32 mouse cellular contexts compared by ENCODE assay signal in genomic region chr5:117837731-117838130, GRCm38 (mm10). TPM values are rescaled to one million over a fixed set of nuclear protein-coding genes. Genes with fewer than 3 reads are reported as not detected.
A peak's percentile ranks its signal among the peaks of the same experiment; 100 is the strongest.
DNase-seq lines count a peak whose midpoint lies in the region; ATAC-seq lines count a peak whose summit lies in the region.
"Had no signal": no experiment of that assay in that cellular context is flagged by ENCODE, and none has a peak within 500 bp of the region (broad histone marks: within the 10 kb centered on the region; RNA-seq: fewer than 3 reads in every experiment).

No protein-coding gene starts in this region.

- H3K27ac ChIP-seq in embryonic facial prominence, embryonic 11.5 days (replicated peaks; ENCODE audit: low read depth, low read length) = no peak overlapping the region
- no peak overlapping the region for H3K27ac ChIP-seq in embryonic facial prominence, embryonic 10.5 days (replicated peaks)
- H3K27ac ChIP-seq in midbrain, embryonic 14.5 days (replicated peaks; ENCODE audit: low read depth, low read length) = no peak overlapping the region
- no peak overlapping the region for H3K27ac ChIP-seq in midbrain, embryonic 13.5 days
- no peak overlapping the region for H3K27ac ChIP-seq in embryonic facial prominence, embryonic 14.5 days (replicated peaks; ENCODE audit: low read depth, low read length)
- no peak overlapping the region for H3K27ac ChIP-seq in heart, embryonic 12.5 days (ENCODE audit: poor library complexity, severe bottlenecking)
- H3K27ac ChIP-seq: gastrocnemius, adult 2 months; heart, adult 2 months; heart, embryonic 13.5 days; hindbrain, embryonic 15.5 days; kidney, embryonic 15.5 days; layer of hippocampus, adult 2 months; left cerebral cortex, adult 2 months; limb, embryonic 15.5 days; liver, embryonic 14.5 days; macrophage; stomach, postnatal 0 days had no signal

- H3K4me2 ChIP-seq in embryonic facial prominence, embryonic 11.5 days (ENCODE audit: low read depth, low read length) = no peak overlapping the region
- H3K4me2 ChIP-seq in midbrain, embryonic 14.5 days (ENCODE audit: low read length) = no peak overlapping the region
- H3K4me2 ChIP-seq in midbrain, embryonic 13.5 days (replicated peaks) = no peak overlapping the region
- H3K4me2 ChIP-seq in embryonic facial prominence, embryonic 14.5 days (ENCODE audit: low read depth, low read length) = no peak overlapping the region
- H3K4me2 ChIP-seq in heart, embryonic 12.5 days = no peak overlapping the region
- H3K4me2 ChIP-seq: heart, embryonic 13.5 days; hindbrain, embryonic 15.5 days; kidney, embryonic 15.5 days; limb, embryonic 15.5 days; midbrain, embryonic 11.5 days had no signal

- ATAC-seq in embryonic facial prominence, embryonic 11.5 days (replicated peaks; ENCODE audit: insufficient number of reproducible peaks, low FRiP score, low TSS enrichment, low read depth) = no peak
- ATAC-seq in midbrain, embryonic 14.5 days (ENCODE audit: low FRiP score, low TSS enrichment) = no peak
- no peak for ATAC-seq in midbrain, embryonic 13.5 days
- no peak for ATAC-seq in embryonic facial prominence, embryonic 14.5 days (ENCODE audit: low read depth)
- no peak for ATAC-seq in heart, embryonic 12.5 days (ENCODE audit: insufficient number of reproducible peaks, low FRiP score)
- ATAC-seq: activated CD4-positive, CD25-positive, alpha-beta regulatory T cell, adult 4 months; forebrain, embryonic 16.5 days had no signal

- no peaks in the 10 kb centered on the region; the same call in 1 of the 2 replicates for H3K4me1 ChIP-seq in embryonic facial prominence, embryonic 11.5 days (ENCODE audit: control insufficient read depth, insufficient read depth, low read length)
- H3K4me1 ChIP-seq in embryonic facial prominence, embryonic 10.5 days = peaks cover 26% of the 10 kb centered on the region
- H3K4me1 ChIP-seq in midbrain, embryonic 14.5 days (ENCODE audit: control insufficient read depth, insufficient read depth, low read length) = peaks cover 6% of the 10 kb centered on the region
- peaks cover 37% of the 10 kb centered on the region for H3K4me1 ChIP-seq in midbrain, embryonic 13.5 days (replicated peaks)
- peaks cover 4% of the 10 kb centered on the region; the same call in 1 of the 2 replicates for H3K4me1 ChIP-seq in embryonic facial prominence, embryonic 14.5 days (ENCODE audit: control insufficient read depth, insufficient read depth, low read length)
- H3K4me1 ChIP-seq in heart, embryonic 12.5 days (replicated peaks) = no peaks in the 10 kb centered on the region
- H3K4me1 ChIP-seq: heart, embryonic 13.5 days had no signal

- H3K36me3 ChIP-seq in embryonic facial prominence, embryonic 11.5 days (replicated peaks; ENCODE audit: control insufficient read depth, insufficient read depth, low read depth, low read length) = no peaks in the 10 kb centered on the region
- no peaks in the 10 kb centered on the region for H3K36me3 ChIP-seq in embryonic facial prominence, embryonic 10.5 days (replicated peaks)
- no peaks in the 10 kb centered on the region for H3K36me3 ChIP-seq in midbrain, embryonic 14.5 days (ENCODE audit: control insufficient read depth, insufficient read depth, low read length)
- no peaks in the 10 kb centered on the region for H3K36me3 ChIP-seq in midbrain, embryonic 13.5 days
- H3K36me3 ChIP-seq in embryonic facial prominence, embryonic 14.5 days (ENCODE audit: control insufficient read depth, insufficient read depth, low read length) = no peaks in the 10 kb centered on the region
- no peaks in the 10 kb centered on the region for H3K36me3 ChIP-seq in heart, embryonic 12.5 days
- H3K36me3 ChIP-seq: heart, embryonic 13.5 days; hindbrain, embryonic 15.5 days; kidney, embryonic 15.5 days; limb, embryonic 15.5 days had no signal

- peak; percentile 24 for DNase-seq in embryonic facial prominence, embryonic 11.5 days (ENCODE audit: low spot score)
- no peak for DNase-seq in embryonic facial prominence, embryonic 10.5 days (ENCODE audit: low spot score)
- DNase-seq in midbrain, embryonic 14.5 days = peak; percentile 50
- peak; percentile 4 for DNase-seq in embryonic facial prominence, embryonic 14.5 days (ENCODE audit: low spot score)
- DNase-seq in testis, postnatal 10 days (ENCODE audit: low spot score) = no peak
- DNase-seq: adrenal gland, adult 2 months; adrenal gland, postnatal 36 days; cerebellum, adult 8-10 months; gastrocnemius, adult 2 months; heart, adult 2 months; heart, postnatal 10 days; kidney, adult 18-20 months; kidney, postnatal 36 days; lung, adult 2 months; lung, postnatal 10 days; right cerebral cortex, postnatal 4 days; thymus, adult 2 months; thymus, postnatal 36 days had no signal

- no peaks in the 10 kb centered on the region for H3K9me3 ChIP-seq in embryonic facial prominence, embryonic 11.5 days (replicated peaks; ENCODE audit: control insufficient read depth, low read length)
- H3K9me3 ChIP-seq in embryonic facial prominence, embryonic 10.5 days = peaks cover 7% of the 10 kb centered on the region; the same call in 1 of the 2 replicates
- peaks cover 9% of the 10 kb centered on the region for H3K9me3 ChIP-seq in midbrain, embryonic 14.5 days (ENCODE audit: control insufficient read depth, low read length)
- H3K9me3 ChIP-seq in midbrain, embryonic 13.5 days = no peaks in the 10 kb centered on the region
- peaks cover 14% of the 10 kb centered on the region; the same call in 1 of the 2 replicates for H3K9me3 ChIP-seq in embryonic facial prominence, embryonic 14.5 days (ENCODE audit: control insufficient read depth, low read length)
- H3K9me3 ChIP-seq in heart, embryonic 12.5 days (replicated peaks) = peaks cover 6% of the 10 kb centered on the region; the same call in 1 of the 2 replicates
- H3K9me3 ChIP-seq: hindbrain, embryonic 15.5 days; kidney, embryonic 15.5 days; limb, embryonic 15.5 days had no signal

- H3K27me3 ChIP-seq in embryonic facial prominence, embryonic 11.5 days (ENCODE audit: control insufficient read depth, insufficient read depth, low read length) = peaks cover 29% of the 10 kb centered on the region
- peaks cover 56% of the 10 kb centered on the region for H3K27me3 ChIP-seq in embryonic facial prominence, embryonic 10.5 days (replicated peaks; ENCODE audit: low read depth, poor library complexity, severe bottlenecking)
- H3K27me3 ChIP-seq in midbrain, embryonic 14.5 days (ENCODE audit: control insufficient read depth, insufficient read depth, low read length) = peaks cover 9% of the 10 kb centered on the region
- peaks cover 49% of the 10 kb centered on the region for H3K27me3 ChIP-seq in midbrain, embryonic 13.5 days
- peaks cover 46% of the 10 kb centered on the region for H3K27me3 ChIP-seq in embryonic facial prominence, embryonic 14.5 days (replicated peaks; ENCODE audit: control insufficient read depth, insufficient read depth, low read length)
- peaks cover 56% of the 10 kb centered on the region for H3K27me3 ChIP-seq in heart, embryonic 12.5 days (replicated peaks)

- no peak overlapping the region for H3K9ac ChIP-seq in embryonic facial prominence, embryonic 11.5 days (replicated peaks; ENCODE audit: low read length)
- H3K9ac ChIP-seq in midbrain, embryonic 14.5 days (replicated peaks; ENCODE audit: low read length) = no peak overlapping the region
- no peak overlapping the region for H3K9ac ChIP-seq in midbrain, embryonic 13.5 days (replicated peaks)
- no peak overlapping the region for H3K9ac ChIP-seq in embryonic facial prominence, embryonic 14.5 days (ENCODE audit: low read depth, low read length)
- H3K9ac ChIP-seq in heart, embryonic 12.5 days = no peak overlapping the region
- H3K9ac ChIP-seq: heart, embryonic 13.5 days; hindbrain, embryonic 15.5 days; kidney, embryonic 15.5 days; limb, embryonic 15.5 days; liver, embryonic 14.5 days had no signal

- H3K4me3 ChIP-seq in embryonic facial prominence, embryonic 11.5 days (ENCODE audit: low read depth, low read length) = no peak overlapping the region
- H3K4me3 ChIP-seq in embryonic facial prominence, embryonic 10.5 days = no peak overlapping the region
- no peak overlapping the region for H3K4me3 ChIP-seq in midbrain, embryonic 14.5 days (replicated peaks; ENCODE audit: low read depth, low read length)
- no peak overlapping the region for H3K4me3 ChIP-seq in midbrain, embryonic 13.5 days (replicated peaks)
- H3K4me3 ChIP-seq in embryonic facial prominence, embryonic 14.5 days (ENCODE audit: low read depth, low read length) = no peak overlapping the region
- no peak overlapping the region for H3K4me3 ChIP-seq in heart, embryonic 12.5 days
- H3K4me3 ChIP-seq: gastrocnemius, adult 2 months; heart, adult 2 months; heart, embryonic 13.5 days; hindbrain, embryonic 15.5 days; kidney, embryonic 15.5 days; layer of hippocampus, adult 2 months; left cerebral cortex, adult 2 months; limb, embryonic 15.5 days had no signal

- WGBS in embryonic facial prominence, embryonic 11.5 days = 31% methylated on average over 9 of the region's 9 CpGs
- 32% methylated on average over 9 of the region's 9 CpGs for WGBS in embryonic facial prominence, embryonic 10.5 days
- WGBS in midbrain, embryonic 14.5 days = 5% methylated on average over 9 of the region's 9 CpGs
- 10% methylated on average over 9 of the region's 9 CpGs for WGBS in midbrain, embryonic 13.5 days
- WGBS in embryonic facial prominence, embryonic 14.5 days = 26% methylated on average over 9 of the region's 9 CpGs
- 35% methylated on average over 9 of the region's 9 CpGs for WGBS in heart, embryonic 12.5 days

RNA-seq across cellular contexts. Expression of gene Nos1, which starts 56.9 kb away (rescaled TPM):
- polyA plus RNA-seq in embryonic facial prominence, embryonic 11.5 days (2014; fragmentation: Nextera tagmentation; extraction: Ambion mirVana) = 0.15 and 0.25 TPM in 2 replicates
- 0.25 and 0.32 TPM in 2 replicates for polyA plus RNA-seq in embryonic facial prominence, embryonic 10.5 days (2016; fragmentation: Nextera tagmentation; extraction: Ambion mirVana)
- 1.9 and 2.5 TPM in 2 replicates for polyA plus RNA-seq in midbrain, embryonic 14.5 days (2014; fragmentation: Nextera tagmentation; extraction: Ambion mirVana)
- polyA plus RNA-seq in midbrain, embryonic 13.5 days (2015; fragmentation: Nextera tagmentation; extraction: Ambion mirVana) = 0.79 and 1.3 TPM in 2 replicates
- polyA plus RNA-seq in embryonic facial prominence, embryonic 14.5 days (2014; fragmentation: Nextera tagmentation; extraction: Ambion mirVana) = 1.1 and 2.5 TPM in 2 replicates
- polyA plus RNA-seq in heart, embryonic 12.5 days (2016; fragmentation: Nextera tagmentation; extraction: Ambion mirVana) = 0.09 and 0.10 TPM in 2 replicates
- polyA plus RNA-seq: macrophage had no signal

Comparison
In these comparisons a context has a peak if more than half of its experiments do, and no peak if none do; other contexts are left out.
1. DNase-seq: peak in embryonic facial prominence, embryonic 11.5 days (single experiment), midbrain, embryonic 14.5 days (single experiment) and embryonic facial prominence, embryonic 14.5 days (single experiment); none in embryonic facial prominence, embryonic 10.5 days (single experiment) and testis, postnatal 10 days (single experiment).